Mouse (Mus musculus): ENCODE measurements around the gene Mtrf1l. TPM values are rescaled to one million over a fixed set of nuclear protein-coding genes. Genes with fewer than 3 reads are reported as not detected.
A peak's percentile ranks its signal among the peaks of the same experiment; 100 is the strongest.

Gene Mtrf1l
- total RNA-seq (2021) = 1 to 10 TPM; 3.8 TPM
- long read RNA-seq, experiment 1, partial matches to known transcripts = 2 of 6 reads
- long read RNA-seq, experiment 1, other reads (novel, unspliced or antisense) = 1 of 6 reads
- long read RNA-seq, experiment 2, transcript Mtrf1l-201 (7 exons, 2,588 nt) = major isoform, 6 of 9 reads
- long read RNA-seq, experiment 2, partial matches to known transcripts = 1 of 9 reads
- long read RNA-seq, experiment 2, other reads (novel, unspliced or antisense) = 2 of 9 reads

GRCm38 (mm10) chr10:5823740-5824491 lies at the start of gene Mtrf1l:
Mtrf1l (minus strand) TSS chr10:5823910.
- DNase-seq (ENCODE audit: low spot score) = peak; percentile 99

GRCm38 (mm10) chr10:5871081-5871480 lies 47.4 kb upstream of the Mtrf1l start:
- no peak for DNase-seq (ENCODE audit: low spot score)

DNA sequence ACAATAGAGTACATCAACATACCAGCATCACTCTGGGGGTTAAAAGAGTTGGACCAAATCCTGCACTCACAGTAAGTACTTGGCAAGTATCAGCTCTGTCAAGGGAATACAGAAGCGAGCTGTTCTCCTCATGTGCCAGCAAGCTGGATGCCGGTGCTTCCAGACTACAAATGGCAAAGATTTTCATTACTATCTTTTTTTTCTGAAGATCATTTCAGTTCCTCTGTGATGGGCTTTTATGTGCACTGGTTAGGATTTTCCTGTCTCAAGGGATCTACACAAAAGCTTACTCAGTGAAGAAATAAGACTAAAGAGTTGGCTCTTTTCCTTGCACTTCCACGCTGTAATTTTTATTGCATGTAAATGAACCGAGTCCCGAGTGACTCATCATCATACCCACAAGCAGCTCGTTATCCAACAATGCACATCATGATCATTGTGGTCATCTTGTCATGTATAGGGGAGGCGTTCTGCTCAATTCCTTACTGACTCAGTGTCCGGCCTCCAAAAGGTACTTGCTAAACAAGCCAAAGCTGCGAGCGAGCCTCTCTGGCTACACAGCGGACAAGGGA lies 44.4 kb upstream of the Mtrf1l start:
- DNase-seq (ENCODE audit: low spot score) = no peak

DNA sequence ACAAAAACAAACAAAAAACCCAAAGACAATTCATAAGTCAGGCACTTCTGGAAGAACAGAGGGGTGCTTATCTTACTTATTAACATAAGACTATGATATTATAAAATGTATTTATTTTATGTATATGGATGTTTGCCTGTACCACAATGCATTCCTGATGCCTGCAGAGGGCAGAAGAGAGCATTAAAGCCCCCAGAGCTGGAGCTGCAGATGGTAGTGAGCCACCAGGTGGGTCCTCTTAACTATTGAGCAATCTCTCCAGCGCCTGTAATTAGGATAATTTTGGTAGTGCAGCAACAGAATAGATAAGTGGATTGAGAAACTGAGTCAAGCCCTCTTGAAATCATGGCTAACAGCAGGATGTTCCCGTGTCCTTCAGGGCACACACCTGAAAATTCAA lies 42.3 kb upstream of the Mtrf1l start:
- DNase-seq (ENCODE audit: low spot score) = no peak

DNA sequence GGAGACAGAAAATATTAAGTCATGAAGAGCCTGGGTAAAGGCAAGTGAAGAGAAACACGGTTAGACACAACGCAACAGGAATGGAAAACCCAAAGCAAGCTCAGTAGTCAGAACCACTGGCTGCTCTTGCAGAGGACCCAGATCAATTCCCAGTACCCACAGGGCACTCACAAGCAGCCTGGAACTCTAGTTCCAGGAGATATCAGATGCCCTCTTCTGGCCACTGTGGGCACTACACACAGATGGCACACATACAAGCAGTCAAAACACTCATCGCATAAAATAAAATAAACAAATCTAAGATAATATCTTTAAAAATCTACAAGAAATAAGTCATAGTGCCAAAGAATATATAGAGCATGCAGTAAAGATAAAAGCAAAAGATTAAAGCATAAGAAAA lies 39.0 kb upstream of the Mtrf1l start:
- no peak for DNase-seq (ENCODE audit: low spot score)

DNA sequence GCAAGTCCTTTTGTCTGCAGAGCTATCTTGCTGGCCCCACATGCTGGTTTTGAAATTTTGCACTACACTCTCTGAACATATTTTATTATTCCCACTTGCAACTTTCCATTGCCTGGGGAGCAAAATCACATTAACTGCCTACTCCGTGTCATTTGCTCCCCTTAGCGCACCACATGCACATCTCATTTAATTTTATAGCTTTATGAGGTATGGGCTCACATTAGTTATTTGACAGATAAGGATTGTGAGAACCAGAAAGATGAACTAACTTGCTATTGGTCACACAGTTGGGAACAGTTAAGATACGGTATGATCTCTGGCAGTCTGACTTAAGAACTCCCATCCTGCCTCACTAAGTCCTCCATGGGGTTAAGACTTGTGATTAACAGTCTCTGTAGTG lies 37.1 kb upstream of the Mtrf1l start:
- no peak for DNase-seq (ENCODE audit: low spot score)

DNA sequence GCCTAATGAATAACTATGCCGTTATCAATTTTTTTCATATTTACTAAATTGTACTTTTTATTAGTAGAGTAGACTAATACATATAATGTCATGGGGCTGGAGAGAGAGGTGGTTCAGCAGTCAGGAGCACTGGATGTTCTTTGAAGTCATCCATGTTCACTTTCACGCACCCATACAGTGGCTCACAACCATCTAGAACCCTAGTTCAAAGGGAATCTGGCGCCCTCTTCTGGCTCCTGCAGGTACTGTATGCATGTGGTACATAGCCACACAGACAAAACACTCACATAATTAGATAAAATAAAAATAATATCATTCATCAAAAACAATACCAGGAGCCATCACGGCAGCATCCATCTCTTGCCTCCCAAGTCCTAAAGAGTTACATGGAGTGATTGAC lies 36.0 kb upstream of the Mtrf1l start:
- DNase-seq (ENCODE audit: low spot score) = no peak

GRCm38 (mm10) chr10:5857996-5858549 lies 34.4 kb upstream of the Mtrf1l start:
- no peak for DNase-seq (ENCODE audit: low spot score)

DNA sequence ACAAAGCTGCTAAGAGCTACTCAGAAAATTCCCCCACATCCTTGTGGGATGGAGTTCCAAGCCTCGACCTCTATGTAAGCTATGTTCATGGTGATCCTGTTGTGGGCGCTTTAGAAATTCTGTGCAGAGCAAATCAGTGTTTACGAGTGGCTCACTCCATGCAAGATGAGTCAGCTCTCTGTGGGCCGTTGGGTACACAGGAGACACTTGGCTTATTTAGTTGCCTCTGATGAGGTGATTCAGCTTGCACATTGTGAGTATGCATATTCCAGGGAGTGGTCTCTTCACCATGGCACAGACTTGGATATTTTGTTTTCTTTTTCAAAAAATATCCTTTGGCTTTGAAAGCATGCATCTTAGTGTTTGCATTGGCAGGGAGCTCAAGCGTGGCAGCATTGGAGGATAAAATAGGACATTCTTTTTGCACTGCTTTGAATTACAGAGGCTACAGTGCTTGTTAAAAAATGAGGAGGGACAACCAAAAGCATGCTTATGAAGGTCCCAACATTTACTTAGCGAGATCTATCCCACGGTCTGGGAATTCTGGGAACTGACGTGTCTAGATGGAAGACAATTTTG lies 29.7 kb upstream of the Mtrf1l start:
- DNase-seq (ENCODE audit: low spot score) = no peak

GRCm38 (mm10) chr10:5846939-5847338 lies 23.2 kb upstream of the Mtrf1l start:
- DNase-seq (ENCODE audit: low spot score) = no peak

DNA sequence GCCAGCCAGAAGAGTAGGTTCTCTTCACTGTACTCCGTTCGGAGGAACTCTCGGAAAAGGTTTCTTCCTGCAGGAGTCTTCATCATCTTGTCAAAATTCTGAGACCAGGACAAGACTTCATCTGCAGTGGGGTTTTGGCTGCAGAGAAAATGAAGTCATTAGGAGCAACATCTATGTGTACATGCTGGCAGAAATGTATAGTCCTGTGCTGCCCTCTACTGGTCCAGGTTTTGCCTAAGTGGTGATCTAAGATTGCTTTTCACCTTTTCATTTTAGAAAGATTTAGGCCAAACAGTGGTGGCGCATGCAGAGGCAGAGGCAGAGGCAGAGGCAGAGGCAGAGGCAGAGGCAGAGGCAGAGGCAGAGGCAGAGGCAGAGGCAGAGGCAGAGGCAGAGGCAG lies 17.7 kb upstream of the Mtrf1l start:
- DNase-seq (ENCODE audit: low spot score) = peak; percentile 14

DNA sequence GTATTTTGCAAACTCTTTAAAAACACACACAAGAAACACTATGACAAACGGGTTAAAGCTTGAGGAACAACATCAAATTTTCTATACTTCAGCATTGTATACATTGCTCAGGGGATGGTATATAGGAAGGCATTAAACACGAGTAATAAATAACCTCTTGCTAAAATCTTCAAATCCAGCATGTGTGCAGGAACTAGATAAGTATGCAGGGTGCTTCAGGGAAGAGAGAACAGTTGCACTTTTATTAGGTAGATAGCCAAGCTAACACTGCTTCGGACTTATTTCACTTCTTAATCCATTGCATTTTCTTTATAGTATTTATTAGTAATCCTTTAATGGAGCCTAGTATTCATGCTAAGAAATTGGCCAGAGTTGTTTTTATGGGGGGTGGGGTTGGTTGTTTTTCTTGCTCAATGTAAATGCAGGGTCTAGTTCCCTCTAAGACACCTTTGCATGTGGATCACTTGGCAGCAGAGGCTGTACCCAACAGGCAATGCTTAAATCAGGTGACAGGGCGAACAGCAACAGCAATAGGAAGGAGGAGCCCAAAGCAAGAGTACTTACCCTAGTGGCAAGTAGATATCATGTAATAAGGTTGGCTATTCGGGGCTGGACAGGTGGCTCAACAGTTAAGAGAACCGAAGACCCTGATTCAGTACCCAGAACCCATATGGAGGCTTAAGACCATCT lies 2.8 kb upstream of the Mtrf1l start:
- no peak for DNase-seq (ENCODE audit: low spot score)

DNA sequence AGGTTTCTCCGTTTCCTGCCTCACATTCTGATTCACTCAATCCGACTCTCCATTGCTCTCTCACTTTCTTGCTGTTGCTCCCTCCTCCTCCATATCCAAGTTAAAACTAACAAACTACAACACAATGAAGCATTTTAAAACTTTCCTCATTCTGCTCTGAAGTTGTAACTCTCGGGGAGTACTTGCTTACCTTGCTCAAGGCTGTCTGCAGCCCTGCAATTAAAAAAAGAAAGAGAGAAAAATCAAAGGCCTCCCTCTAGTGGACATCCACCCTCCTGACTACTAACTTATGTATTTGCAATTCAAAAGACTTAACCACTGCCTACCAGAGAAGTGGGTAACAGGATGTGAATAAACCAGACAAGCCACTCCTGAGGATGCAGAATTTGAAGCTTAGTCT lies 1.1 kb upstream of the Mtrf1l start:
- peak; percentile 59 for DNase-seq (ENCODE audit: low spot score)

- DNase-seq (ENCODE audit: low spot score) = no peak
Observed at GRCm38 (mm10) chr10:5823291-5823739, 395 bp downstream of the Mtrf1l start.

- no peak for DNase-seq (ENCODE audit: low spot score)
Observed at GRCm38 (mm10) chr10:5818772-5819171, 4.9 kb downstream of the Mtrf1l start.

GRCm38 (mm10) chr10:5815968-5816367 lies 7.7 kb downstream of the Mtrf1l start:
- no peak for DNase-seq (ENCODE audit: low spot score)

DNA sequence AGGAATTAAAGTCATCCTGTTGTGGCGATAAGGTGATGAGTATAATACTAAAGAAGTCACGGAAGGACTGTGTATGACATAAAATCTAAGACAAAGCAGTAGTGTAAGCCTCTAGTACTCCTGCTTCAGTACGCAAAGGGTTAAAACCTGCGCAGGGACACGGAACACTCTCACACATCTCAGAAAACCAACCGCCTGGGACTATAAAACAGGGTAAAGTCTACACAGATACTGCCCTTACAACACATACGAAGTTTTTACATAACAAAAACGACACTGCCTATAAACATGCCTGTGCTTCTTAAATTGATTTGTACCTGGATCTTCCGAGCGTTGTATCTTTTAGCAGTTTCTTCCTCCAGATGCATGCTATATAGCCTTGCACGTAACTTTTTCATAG lies 10.0 kb downstream of the Mtrf1l start:
- no peak for DNase-seq (ENCODE audit: low spot score)

DNA sequence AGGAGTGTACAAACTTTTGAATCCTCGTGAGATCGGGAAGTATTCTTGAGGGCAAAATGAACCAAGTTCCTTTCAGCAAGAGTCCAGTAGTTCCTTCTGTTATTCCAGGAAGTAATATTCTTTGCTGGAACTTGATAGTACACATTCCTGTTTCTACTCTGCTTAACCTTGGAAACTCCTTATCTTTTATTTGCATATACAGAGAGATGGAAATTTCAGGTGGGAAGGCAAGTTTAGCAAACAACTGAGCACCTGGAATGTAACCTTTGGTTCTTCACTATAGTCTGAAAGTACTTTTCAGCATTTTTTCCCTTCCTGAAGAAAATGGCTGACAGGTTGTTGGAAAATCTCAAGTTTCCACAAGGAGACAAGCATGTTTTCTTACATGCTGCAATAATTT lies 16.0 kb downstream of the Mtrf1l start:
- DNase-seq (ENCODE audit: low spot score) = no peak

- no peak for DNase-seq (ENCODE audit: low spot score)
Observed at GRCm38 (mm10) chr10:5806996-5807395, 16.7 kb downstream of the Mtrf1l start.

DNA sequence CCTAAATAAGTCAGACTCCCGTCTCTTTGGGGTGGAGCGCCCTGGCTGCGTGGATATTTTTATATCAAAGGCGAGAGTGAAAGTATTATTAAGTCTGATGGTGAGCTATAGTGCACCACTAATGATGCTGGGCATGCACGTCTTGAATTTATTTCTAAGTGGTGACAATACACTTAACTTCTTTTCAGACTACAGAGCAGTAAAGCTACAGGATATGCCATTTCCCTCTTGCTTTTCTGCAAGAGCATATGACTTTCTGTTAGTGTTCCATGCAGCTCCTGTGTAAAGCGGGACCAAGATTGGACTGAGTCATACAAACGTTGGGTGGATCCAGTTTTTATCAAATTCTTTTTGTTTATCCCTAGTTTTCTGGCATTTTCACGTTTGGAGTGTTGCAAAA lies 17.3 kb downstream of the Mtrf1l start:
- DNase-seq (ENCODE audit: low spot score) = no peak

DNA sequence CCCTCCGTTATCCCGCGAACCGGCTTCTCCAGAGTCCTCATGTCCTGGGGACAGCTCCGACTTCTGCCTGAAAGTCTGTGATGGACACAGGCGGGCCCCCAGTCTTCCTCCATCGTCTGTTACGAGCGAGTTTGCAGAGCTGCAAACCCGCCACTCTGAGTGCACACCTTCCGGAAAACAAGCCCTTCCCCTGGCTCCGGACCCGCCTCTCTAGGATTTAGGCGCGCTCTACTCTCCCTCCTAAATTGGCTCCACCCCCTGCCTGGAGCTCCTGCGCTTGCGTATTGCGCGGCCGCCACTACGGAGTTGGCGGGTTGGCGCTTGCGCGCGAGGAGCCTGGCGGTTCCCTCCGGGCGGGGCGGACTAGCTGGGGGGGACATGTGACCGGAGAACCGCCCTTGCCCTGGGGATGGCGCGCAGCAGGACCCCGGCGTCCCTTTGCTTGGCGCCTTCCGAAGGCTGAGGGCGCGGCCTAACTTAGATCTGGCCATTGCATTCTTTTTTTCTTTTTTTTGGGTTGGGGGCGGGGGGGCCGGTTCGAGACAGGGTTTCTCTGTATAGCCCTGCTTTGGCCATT lies 17.9 kb downstream of the Mtrf1l start:
- peak; percentile 96 for DNase-seq (ENCODE audit: low spot score)

All from gastrocnemius, adult 18-20 months (tissue).